Mouse (Mus musculus) forelimb bud, embryonic 11.5 days (tissue): ENCODE measurements around the gene Slc38a6.
A peak's percentile ranks its signal among the peaks of the same experiment; 100 is the strongest.

ENCODE experiments used
- DNase-seq: peaks from one replicate; pipeline ENCODE4 v3.0.0-alpha.2; 2012; ENCODE audit warnings: low read depth, low spot score

Slc38a6 gene

GRCm38 (mm10) chr12:73286287-73287092, at the start of gene Slc38a6, which contains the start of gene Trmt5:
Gene Slc38a6, plus strand, starts transcription at chr12:73286779.
Gene Trmt5, minus strand, starts transcription at chr12:73286710.
- peak; percentile 96 for DNase-seq

DNA sequence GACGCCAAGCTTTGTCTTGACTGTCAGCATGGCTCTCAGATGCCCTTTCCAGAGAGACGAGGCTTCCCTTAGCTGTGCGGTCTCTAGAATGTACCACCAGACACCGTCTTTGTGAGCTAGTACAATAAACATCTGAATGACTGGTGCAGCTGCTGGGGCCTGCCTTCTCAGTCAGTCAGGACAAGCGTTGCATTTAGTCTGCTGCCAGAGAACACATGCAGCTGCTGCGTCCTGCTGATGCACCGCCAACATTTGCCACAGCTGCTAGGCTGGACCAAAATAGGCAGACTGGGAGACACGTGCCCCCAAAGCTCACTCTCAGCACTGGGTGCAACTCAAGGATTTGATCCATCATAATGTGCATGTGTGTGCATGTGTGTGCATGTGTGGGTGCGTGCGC, 44.6 kb upstream of the Slc38a6 start:
- DNase-seq, result peak; percentile 21

- peak; percentile 54 for DNase-seq
Measured at GRCm38 (mm10) chr12:73245687-73246086, 40.9 kb upstream of the Slc38a6 start.

GRCm38 (mm10) chr12:73255006-73255405, 31.6 kb upstream of the Slc38a6 start:
- DNase-seq, result no peak

DNA sequence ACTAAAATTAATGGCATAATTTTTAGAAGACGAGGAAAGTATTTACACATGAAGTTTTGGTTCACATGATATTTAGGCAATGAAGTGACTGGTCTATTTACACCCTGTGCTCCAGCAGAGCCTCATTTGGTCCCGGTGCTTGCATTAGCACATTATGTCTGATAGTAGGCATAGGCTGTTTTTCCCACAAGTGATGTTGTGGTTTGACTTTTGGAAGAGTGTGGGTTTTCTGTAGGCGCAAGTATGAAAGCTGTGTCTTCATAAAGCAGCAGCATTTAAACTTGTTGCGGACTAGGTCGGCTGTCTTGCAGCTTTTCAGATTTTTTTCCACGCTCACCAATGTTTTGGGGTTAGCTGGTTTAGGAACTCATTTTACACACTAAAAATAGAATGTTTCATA, 27.3 kb upstream of the Slc38a6 start:
- DNase-seq, result no peak

DNA sequence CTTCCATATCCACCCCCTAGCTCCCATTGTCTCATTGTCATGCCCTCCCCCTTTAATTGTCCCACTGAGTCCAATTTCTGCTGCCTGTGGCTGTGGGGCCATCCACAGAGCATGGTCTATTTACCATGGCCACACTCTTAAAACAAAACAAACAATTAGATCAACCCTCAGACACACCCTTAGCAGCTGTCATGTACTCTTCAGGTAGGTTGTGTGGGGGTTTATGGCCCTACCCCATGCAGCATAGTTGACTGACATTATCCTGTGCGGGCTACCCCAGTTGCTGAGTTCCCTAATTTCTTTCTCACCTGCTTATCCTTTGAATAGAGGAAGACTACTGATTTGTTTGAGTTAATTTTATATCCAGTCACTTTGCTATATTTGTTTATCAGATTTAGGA, 26.2 kb upstream of the Slc38a6 start:
- DNase-seq, result no peak

DNA sequence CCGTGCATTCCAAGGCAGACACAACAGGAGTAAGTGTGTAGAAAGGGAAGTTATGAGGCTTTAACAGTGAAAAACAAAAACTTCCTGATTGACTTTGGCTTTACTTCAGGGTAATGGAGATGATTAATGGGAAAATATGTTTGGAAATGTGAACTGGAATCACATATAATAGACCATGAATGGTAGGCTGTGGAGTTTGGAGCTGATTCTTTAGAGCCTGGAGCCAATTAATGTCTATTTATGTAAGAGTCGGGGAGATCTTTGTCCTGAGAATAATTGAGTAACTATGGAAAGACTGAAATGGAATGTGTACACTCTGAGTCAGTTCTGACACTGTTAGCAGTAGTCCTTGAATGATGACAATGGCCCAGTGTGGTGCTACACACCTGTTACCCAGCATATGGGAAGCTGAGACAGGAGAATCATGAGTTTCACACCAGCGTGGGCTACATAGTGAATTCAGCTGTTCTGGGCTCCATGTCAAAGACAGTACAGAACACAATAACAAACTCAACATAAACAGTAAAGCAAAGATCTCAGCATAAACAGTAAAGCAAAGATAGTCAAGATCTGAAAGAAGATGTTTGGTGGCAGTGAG, 21.1 kb upstream of the Slc38a6 start:
- no peak for DNase-seq

- no peak for DNase-seq
Measured at GRCm38 (mm10) chr12:73266597-73266996, 20.0 kb upstream of the Slc38a6 start.

GRCm38 (mm10) chr12:73268497-73268896, 18.1 kb upstream of the Slc38a6 start:
- peak; percentile 31 for DNase-seq

DNA sequence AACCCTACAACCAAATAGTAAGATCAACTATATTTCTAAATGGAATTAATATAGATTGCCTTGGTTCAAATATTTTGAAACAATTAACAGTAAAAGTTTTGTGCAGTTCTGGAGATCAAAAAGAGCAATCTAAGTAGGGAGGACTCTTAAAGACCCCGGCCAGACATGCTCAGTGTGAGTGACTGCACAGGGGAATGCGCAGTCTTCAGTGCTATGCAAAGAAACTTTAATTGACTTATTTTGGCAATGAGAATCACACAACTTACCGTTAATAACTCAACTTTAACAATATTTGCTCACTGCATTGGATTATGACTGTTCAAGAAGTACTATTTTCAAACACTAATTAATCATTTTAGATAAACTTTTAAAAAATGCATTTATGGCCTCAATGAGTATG, 17.0 kb upstream of the Slc38a6 start:
- DNase-seq, result peak; percentile 21

DNA sequence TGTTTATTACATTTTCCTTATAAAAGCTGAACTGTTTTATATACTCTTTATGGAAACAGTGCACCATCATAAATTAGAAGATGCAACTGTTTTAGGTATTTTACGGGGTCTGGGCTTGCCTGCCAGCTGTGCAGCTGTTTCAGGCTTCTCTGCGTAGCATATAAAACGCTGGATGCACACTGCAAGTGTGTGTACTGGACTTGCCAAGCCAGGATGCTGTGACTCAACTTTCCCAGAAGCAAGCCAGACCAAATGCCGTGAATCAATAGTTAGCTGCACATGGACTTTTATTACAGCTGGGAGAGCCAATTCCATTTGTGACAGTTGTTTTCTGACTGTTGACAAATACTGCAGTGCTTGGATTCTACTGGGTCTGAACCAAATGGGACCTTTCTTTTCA, 16.6 kb upstream of the Slc38a6 start:
- peak; percentile 52 for DNase-seq

GRCm38 (mm10) chr12:73274921-73275320, 11.7 kb upstream of the Slc38a6 start:
- no peak for DNase-seq

DNA sequence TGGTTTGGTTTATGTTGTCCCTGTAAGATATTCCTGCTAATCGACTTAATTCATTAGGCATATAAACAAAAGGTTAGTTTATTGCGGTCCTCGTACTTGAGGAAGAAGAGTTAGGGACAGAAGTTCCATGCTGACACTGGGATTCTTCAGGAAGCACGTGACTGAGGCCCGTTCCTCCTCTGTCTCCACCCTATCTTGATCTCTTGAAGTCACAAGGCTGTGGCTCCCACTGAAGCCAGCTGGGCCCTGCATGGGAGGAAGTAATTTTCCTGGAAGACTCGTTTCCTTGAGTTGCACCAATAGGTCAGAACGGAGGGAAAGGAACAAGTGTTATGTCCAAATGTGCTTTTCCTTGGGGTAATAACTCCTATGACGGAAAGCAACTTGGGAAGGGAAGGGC, 1.0 kb downstream of the Slc38a6 start:
- no peak for DNase-seq

GRCm38 (mm10) chr12:73288626-73289025, 2.0 kb downstream of the Slc38a6 start:
- DNase-seq, result no peak

- no peak for DNase-seq
Measured at GRCm38 (mm10) chr12:73294884-73295283, 8.3 kb downstream of the Slc38a6 start.

- no peak for DNase-seq
Measured at GRCm38 (mm10) chr12:73295505-73296140, 9.0 kb downstream of the Slc38a6 start.

- DNase-seq, result no peak
Measured at GRCm38 (mm10) chr12:73298621-73299020, 12.0 kb downstream of the Slc38a6 start.

DNA sequence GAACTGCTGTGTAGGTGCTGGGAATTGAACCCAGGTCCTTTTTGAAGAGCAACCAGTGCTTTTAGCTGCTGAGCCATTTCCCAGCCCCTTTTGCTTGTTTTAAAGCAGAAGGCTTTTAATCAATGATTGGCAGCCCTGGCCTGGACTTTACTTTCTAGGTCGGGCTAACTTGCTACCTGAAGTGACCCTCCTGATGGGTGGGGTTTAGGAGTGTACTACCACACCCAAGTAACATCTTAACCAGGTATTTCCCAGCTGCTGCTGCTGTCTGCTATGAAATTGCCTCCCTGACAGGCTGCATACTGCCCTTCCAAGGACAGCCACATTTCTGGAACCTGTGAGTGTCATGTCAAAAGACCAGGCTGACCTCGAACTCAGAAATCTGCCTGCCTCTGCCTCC, 14.0 kb downstream of the Slc38a6 start:
- no peak for DNase-seq

DNA sequence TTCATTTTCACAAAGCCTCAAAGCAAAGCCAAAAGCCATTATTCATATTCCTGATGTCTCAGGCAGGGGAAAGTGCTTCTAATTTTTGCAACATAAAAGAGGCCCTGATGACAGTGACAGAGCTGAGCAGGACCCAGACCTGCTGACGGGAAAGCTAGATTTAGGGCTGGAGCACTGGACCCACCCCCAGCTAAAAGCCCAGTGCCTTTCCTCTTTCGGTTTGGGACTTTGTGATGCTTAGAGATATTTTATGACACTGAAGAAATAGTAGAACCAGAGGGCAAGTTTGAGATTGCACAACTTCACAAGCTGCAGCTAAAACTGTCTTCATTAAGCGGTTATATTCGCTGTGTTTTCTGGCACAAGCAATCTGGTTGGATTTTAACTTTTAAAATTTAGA, 18.1 kb downstream of the Slc38a6 start:
- DNase-seq, result no peak

- no peak for DNase-seq
Measured at GRCm38 (mm10) chr12:73307750-73308149, 21.2 kb downstream of the Slc38a6 start.

DNA sequence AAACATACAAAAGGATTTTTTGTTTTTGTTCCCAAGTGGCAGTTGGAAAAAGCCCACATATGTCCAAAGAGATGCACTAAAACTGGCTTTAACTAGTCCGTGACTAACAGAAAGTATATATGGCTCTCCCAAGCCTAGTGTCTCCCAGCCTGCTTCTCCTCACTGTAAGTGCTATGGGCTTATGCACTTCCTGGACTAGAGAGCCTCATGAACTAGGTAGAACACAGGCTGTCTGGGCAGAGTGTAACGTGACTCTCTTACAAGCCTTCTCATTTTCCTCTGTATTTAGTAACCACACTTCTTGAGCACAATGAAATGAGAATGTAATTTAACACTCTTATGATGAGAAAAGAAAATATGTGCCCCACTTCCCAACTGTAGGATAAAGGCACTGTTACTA, 22.1 kb downstream of the Slc38a6 start:
- DNase-seq, result no peak
